Mouse (Mus musculus) ES-E14 (cell line): ENCODE measurements around the gene Gtpbp1. TPM values are rescaled to one million over a fixed set of nuclear protein-coding genes. Genes with fewer than 3 reads are reported as not detected.
A peak's percentile ranks its signal among the peaks of the same experiment; 100 is the strongest.

Source experiments
- DNase-seq: peaks from one replicate; pipeline ENCODE4 v3.0.0-alpha.2; 2013; ENCODE audit warnings: low read depth, low spot score
- H3K27ac ChIP-seq: 2 replicates; pipeline ENCODE4 v1.5.1; 2012; ENCODE audit warnings: low read depth, mild to moderate bottlenecking, low read length, moderate library complexity, mixed read lengths; ENCODE audit not compliant: poor library complexity, insufficient read depth, severe bottlenecking
- H3K36me3 ChIP-seq: 2 replicates; pipeline ENCODE4 v1.6.1; 2012; ENCODE audit warnings: mild to moderate bottlenecking, low read length, moderate library complexity, mixed read lengths; ENCODE audit not compliant: control insufficient read depth, poor library complexity, insufficient read depth, severe bottlenecking
- H3K4me1 ChIP-seq, 2 experiments: fragments of 150-350 bp in 1 of 2; sonication (generic) in 1 of 2; 2 replicates each; pipeline ENCODE4 v1.6.1; 2012; ENCODE audit warnings: low read length in 2 of 2, mild to moderate bottlenecking in 1 of 2, mixed read lengths in 1 of 2; ENCODE audit not compliant: control insufficient read depth in 2 of 2, insufficient read depth in 2 of 2, poor library complexity in 1 of 2
- H3K4me3 ChIP-seq, 2 experiments: fragments of 150-350 bp in 1 of 2; sonication (generic) in 1 of 2; 2 replicates each; pipeline ENCODE4 v1.5.1; 2012; ENCODE audit warnings: low read length in 2 of 2, low read depth in 1 of 2, mild to moderate bottlenecking in 1 of 2, mixed read lengths in 1 of 2; ENCODE audit not compliant: insufficient read depth in 1 of 2, poor library complexity in 1 of 2, severe bottlenecking in 1 of 2
- H3K9ac ChIP-seq: 2 replicates; pipeline ENCODE4 v1.6.1; 2012; ENCODE audit warnings: low read depth, mild to moderate bottlenecking, low read length, mixed read lengths; ENCODE audit not compliant: poor library complexity, insufficient read depth, severe bottlenecking
- H3K9me3 ChIP-seq: fragments of 150-350 bp; sonication (generic); 2 replicates; pipeline ENCODE4 v1.6.1; 2012; ENCODE audit warnings: low read depth, mild to moderate bottlenecking, low read length; ENCODE audit not compliant: control insufficient read depth, insufficient read depth
- CHD2 ChIP-seq: IDR thresholded peaks from 2 replicates; pipeline ENCODE4 v1.6.1; 2014; ENCODE audit warnings: mild to moderate bottlenecking, low read depth, low read length, inconsistent platforms
- HCFC1 ChIP-seq: IDR thresholded peaks from 2 replicates; pipeline ENCODE4 v1.6.1; 2012; ENCODE audit warnings: low read length, inconsistent platforms, borderline replicate concordance; ENCODE audit not compliant: insufficient read depth
- MAFK ChIP-seq: IDR thresholded peaks from 2 replicates; pipeline ENCODE4 v1.6.1; 2014; ENCODE audit warnings: mild to moderate bottlenecking, low read depth, low read length, inconsistent platforms; ENCODE audit not compliant: insufficient read depth
- ZC3H11A ChIP-seq: IDR thresholded peaks from 2 replicates; pipeline ENCODE4 v1.6.1; 2012; ENCODE audit warnings: low read depth, mild to moderate bottlenecking, inconsistent platforms, low read length, borderline replicate concordance
- ZNF384 ChIP-seq: IDR thresholded peaks from 2 replicates; pipeline ENCODE4 v1.6.1; 2012; ENCODE audit warnings: low read depth, low read length, inconsistent platforms
- in situ Hi-C, 2 experiments: fragments of 600-800 bp; cut with MboI; formaldehyde crosslinking; loops; one replicate each; pipeline ENCODE4 v1.15.1; 2025; ENCODE audit warnings: low sequenced_read_pairs in 2 of 2, inconsistent platforms in 1 of 2; ENCODE audit not compliant: unreplicated experiment in 2 of 2
- total RNA-seq: library from RNA; depleted of rRNA; stranded (reverse); fragments of 300-350 nt; gene quantifications from 2 replicates; pipeline ENCODE4 v1.2.3, GENCODE M21; 2012

The Gtpbp1 gene
- total RNA-seq, 1 experiment: 48.1 TPM

- Histone ChIP-seq H3K4me3 (peak overlapping the region; percentile 66 to 80), H3K9me3 (no peaks in the 10 kb centered on the region), H3K27ac (no peak overlapping the region), H3K36me3 (peaks cover 5% of the 10 kb centered on the region; the same call in 1 of the 2 replicates), H3K4me1 (peaks cover 3 to 15% of the 10 kb centered on the region in 2 experiments; a peak in 3 of 4 replicates), H3K9ac (peak overlapping the region; percentile 65)
- TF ChIP-seq MAFK (no peak), ZC3H11A (no peak)
- no peak for DNase-seq
- in situ Hi-C loops: no loop called here
Observed at GRCm38 (mm10) chr15:79742706-79743023, 52.0 kb downstream of the Gtpbp1 start.

- in situ Hi-C loops: no loop called here
- H3K9me3 ChIP-seq: no peaks in the 10 kb centered on the region
- no peak overlapping the region for H3K4me3 ChIP-seq
- peaks cover 7 to 19% of the 10 kb centered on the region in 2 experiments; a peak in 3 of 4 replicates for H3K4me1 ChIP-seq
- TF ChIP-seq HCFC1 (no peak), ZNF384 (no peak), ZC3H11A (no peak), MAFK (no peak), CHD2 (no peak)
- no peak for DNase-seq
- H3K9ac ChIP-seq: no peak overlapping the region
- H3K36me3 ChIP-seq: peaks cover 2% of the 10 kb centered on the region; the same call in 1 of the 2 replicates
- no peak overlapping the region for H3K27ac ChIP-seq
Observed at GRCm38 (mm10) chr15:79744001-79744400, 53.4 kb downstream of the Gtpbp1 start.

- TF ChIP-seq ZC3H11A: no peak
- TF ChIP-seq ZNF384: no peak
- no peak for TF ChIP-seq HCFC1
- no peak for TF ChIP-seq CHD2
- no peak for TF ChIP-seq MAFK
- no peaks in the 10 kb centered on the region for H3K9me3 ChIP-seq
- no peak overlapping the region for H3K27ac ChIP-seq
- peaks cover 7 to 17% of the 10 kb centered on the region in 2 experiments; a peak in 3 of 4 replicates for H3K4me1 ChIP-seq
- H3K36me3 ChIP-seq: no peaks in the 10 kb centered on the region
- no peak overlapping the region for H3K4me3 ChIP-seq
- in situ Hi-C loops: no loop called here
- H3K9ac ChIP-seq: no peak overlapping the region
- DNase-seq: no peak
Observed at GRCm38 (mm10) chr15:79744742-79745141, 54.1 kb downstream of the Gtpbp1 start.

GRCm38 (mm10) chr15:79745312-79745711 is 54.7 kb downstream of the Gtpbp1 start:
- peaks cover 7 to 17% of the 10 kb centered on the region in 2 experiments; a peak in 3 of 4 replicates for H3K4me1 ChIP-seq
- H3K4me3 ChIP-seq: no peak overlapping the region
- no peaks in the 10 kb centered on the region for H3K9me3 ChIP-seq
- H3K36me3 ChIP-seq: no peaks in the 10 kb centered on the region
- TF ChIP-seq CHD2: no peak
- no peak for TF ChIP-seq MAFK
- no peak for TF ChIP-seq ZC3H11A
- no peak for TF ChIP-seq HCFC1
- no peak for TF ChIP-seq ZNF384
- in situ Hi-C loops: no loop called here
- H3K27ac ChIP-seq: no peak overlapping the region
- H3K9ac ChIP-seq: no peak overlapping the region; the same call in 1 of the 2 replicates
- no peak for DNase-seq

GRCm38 (mm10) chr15:79745883-79746282 is 55.2 kb downstream of the Gtpbp1 start:
- no peak for TF ChIP-seq ZNF384
- TF ChIP-seq HCFC1: no peak
- TF ChIP-seq MAFK: no peak
- no peak for TF ChIP-seq ZC3H11A
- TF ChIP-seq CHD2: no peak
- in situ Hi-C loops: no loop called here
- Histone ChIP-seq H3K36me3 (no peaks in the 10 kb centered on the region), H3K27ac (no peak overlapping the region), H3K9ac (no peak overlapping the region), H3K4me1 (peaks cover 7 to 17% of the 10 kb centered on the region in 2 experiments; a peak in 3 of 4 replicates), H3K9me3 (no peaks in the 10 kb centered on the region), H3K4me3 (no peak overlapping the region)
- DNase-seq: no peak
